Mouse (Mus musculus) lung, embryonic 14.5 days (tissue): ENCODE results near the gene Ttc21a. TPM values are rescaled to one million over a fixed set of nuclear protein-coding genes. Genes with fewer than 3 reads are reported as not detected.

ENCODE experiments used
- ATAC-seq: fragments of 200-750 bp; cut with Nextera tagmentation; 2 replicates; pipeline ENCODE4 v1.8.0; 2017; ENCODE audit warnings: mild to moderate bottlenecking, moderate TSS enrichment, moderate library complexity; ENCODE audit not compliant: insufficient read depth
- DNase-seq: peaks from one replicate; pipeline ENCODE4 v3.0.0-alpha.2; 2015
- H3K27ac ChIP-seq: fragments of 300-500 bp; sonication (generic); 2 replicates; pipeline ENCODE4 v1.5.1; 2014; ENCODE audit warnings: low read depth, mild to moderate bottlenecking, moderate library complexity
- H3K27me3 ChIP-seq: fragments of 300-500 bp; sonication (generic); 2 replicates; pipeline ENCODE4 v1.6.1; 2014; ENCODE audit warnings: low read length, control low read depth; ENCODE audit not compliant: insufficient read depth
- H3K36me3 ChIP-seq: fragments of 300-500 bp; sonication (generic); 2 replicates; pipeline ENCODE4 v1.6.1; 2014; ENCODE audit warnings: control low read depth; ENCODE audit not compliant: insufficient read depth
- H3K4me1 ChIP-seq: fragments of 300-500 bp; sonication (generic); 2 replicates; pipeline ENCODE4 v1.6.1; 2014; ENCODE audit warnings: antibody characterized with exemption, control low read depth; ENCODE audit not compliant: insufficient read depth
- H3K4me2 ChIP-seq: fragments of 300-500 bp; sonication (generic); 2 replicates; pipeline ENCODE4 v1.6.1; 2014; ENCODE audit warnings: mild to moderate bottlenecking
- H3K4me3 ChIP-seq: fragments of 300-500 bp; sonication (generic); 2 replicates; pipeline ENCODE4 v1.5.1; 2014; ENCODE audit warnings: low read depth, low read length
- H3K9ac ChIP-seq: fragments of 300-500 bp; sonication (generic); 2 replicates; pipeline ENCODE4 v1.6.1; 2014
- H3K9me3 ChIP-seq: fragments of 300-500 bp; sonication (generic); 2 replicates; pipeline ENCODE4 v1.6.1; 2016; ENCODE audit warnings: low read depth, low read length, control low read depth
- CTCF ChIP-seq: IDR thresholded peaks from 2 replicates; pipeline ENCODE4 v1.5.1; 2016; ENCODE audit warnings: antibody characterized with exemption, low read depth
- WGBS: fragments of 180-500 bp; shearing (Covaris S2); extraction: QIAGEN DNeasy Blood & Tissue Kit; methylation state at CpG from one replicate; pipeline ENCODE4 v1.1.7; 2014; 5-methylcytosine and 5-hydroxymethylcytosine counted together
- polyA plus RNA-seq: library from polyadenylated mRNA; unstranded; fragments of >200 nt; fragmentation: Nextera tagmentation; extraction: Ambion mirVana; gene quantifications from 2 replicates; pipeline ENCODE4 v1.2.1, GENCODE M21; 2014

Gene Ttc21a
- polyA plus RNA-seq, 1 experiment from 2014 or later = 0.16 TPM

GRCm38 (mm10) chr9:119998776-119999175 lies 61.4 kb downstream of the Ttc21a start:
- 79% methylated on average over 1 of the region's 1 CpGs for WGBS
- Histone ChIP-seq H3K27ac (no peak overlapping the region), H3K27me3 (no peaks in the 10 kb centered on the region), H3K9ac (no peak overlapping the region), H3K4me1 (peaks cover 9% of the 10 kb centered on the region; the same call in 1 of the 2 replicates), H3K36me3 (no peaks in the 10 kb centered on the region), H3K4me3 (no peak overlapping the region), H3K4me2 (no peak overlapping the region), H3K9me3 (no peaks in the 10 kb centered on the region)
- no peak for TF ChIP-seq CTCF
- ATAC-seq (no peak), DNase-seq (no peak)

DNA sequence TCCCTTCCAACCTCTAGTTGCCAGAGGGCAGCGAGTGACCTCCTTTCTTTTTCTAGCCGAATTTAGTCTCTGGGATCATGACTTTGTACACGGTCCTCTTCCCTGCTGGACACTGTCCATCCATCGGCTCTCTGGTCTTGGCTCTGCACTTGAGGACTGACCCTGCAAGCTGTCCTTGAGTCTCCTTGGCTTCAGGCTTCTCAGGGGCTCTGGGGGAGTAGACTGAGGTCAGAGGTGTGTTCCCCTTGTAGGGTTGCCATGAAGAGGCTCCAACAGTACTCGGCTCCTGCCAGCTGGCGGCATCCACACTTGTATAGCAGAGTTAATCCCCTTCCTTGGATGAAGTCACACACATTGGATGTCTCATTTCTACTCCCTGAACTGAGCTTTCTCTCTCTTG lies 62.2 kb downstream of the Ttc21a start:
- ATAC-seq (no peak), DNase-seq (no peak)
- H3K4me3 ChIP-seq = no peak overlapping the region
- WGBS = 73% methylated on average over 6 of the region's 6 CpGs
- H3K27me3 ChIP-seq = no peaks in the 10 kb centered on the region
- no peak overlapping the region for H3K27ac ChIP-seq
- peaks cover 9% of the 10 kb centered on the region; the same call in 1 of the 2 replicates for H3K4me1 ChIP-seq
- no peak overlapping the region for H3K4me2 ChIP-seq
- no peak for TF ChIP-seq CTCF
- no peak overlapping the region for H3K9ac ChIP-seq
- H3K9me3 ChIP-seq = no peaks in the 10 kb centered on the region
- H3K36me3 ChIP-seq = no peaks in the 10 kb centered on the region

- Histone ChIP-seq H3K27ac (no peak overlapping the region), H3K4me3 (no peak overlapping the region)
Observed at GRCm38 (mm10) chr9:120000761-120001160, 63.4 kb downstream of the Ttc21a start.

GRCm38 (mm10) chr9:120001945-120002725 lies 64.7 kb downstream of the Ttc21a start:
- DNase-seq = peak; percentile 98
- H3K27ac ChIP-seq = peak overlapping the region; percentile 92
- peak overlapping the region; percentile 79 for H3K4me2 ChIP-seq
- H3K9me3 ChIP-seq = no peaks in the 10 kb centered on the region
- WGBS = 7% methylated on average over 31 of the region's 31 CpGs
- no peak for TF ChIP-seq CTCF
- H3K4me1 ChIP-seq = peaks cover 9% of the 10 kb centered on the region
- ATAC-seq = peak; percentile 94
- H3K27me3 ChIP-seq = no peaks in the 10 kb centered on the region
- peak overlapping the region; percentile 58 for H3K9ac ChIP-seq
- no peaks in the 10 kb centered on the region for H3K36me3 ChIP-seq
- peak overlapping the region; percentile 38 for H3K4me3 ChIP-seq

More at GRCm38 (mm10) chr9:120000761-120001160, 63.4 kb downstream of the Ttc21a start:
- H3K9me3 ChIP-seq = no peaks in the 10 kb centered on the region
- ATAC-seq (no peak), DNase-seq (no peak)
- H3K4me2 ChIP-seq = no peak overlapping the region
- H3K4me1 ChIP-seq = peaks cover 9% of the 10 kb centered on the region
- WGBS = 62% methylated on average over 5 of the region's 5 CpGs
- H3K9ac ChIP-seq = no peak overlapping the region
- no peaks in the 10 kb centered on the region for H3K27me3 ChIP-seq
- no peak for TF ChIP-seq CTCF
- H3K36me3 ChIP-seq = no peaks in the 10 kb centered on the region

DNA sequence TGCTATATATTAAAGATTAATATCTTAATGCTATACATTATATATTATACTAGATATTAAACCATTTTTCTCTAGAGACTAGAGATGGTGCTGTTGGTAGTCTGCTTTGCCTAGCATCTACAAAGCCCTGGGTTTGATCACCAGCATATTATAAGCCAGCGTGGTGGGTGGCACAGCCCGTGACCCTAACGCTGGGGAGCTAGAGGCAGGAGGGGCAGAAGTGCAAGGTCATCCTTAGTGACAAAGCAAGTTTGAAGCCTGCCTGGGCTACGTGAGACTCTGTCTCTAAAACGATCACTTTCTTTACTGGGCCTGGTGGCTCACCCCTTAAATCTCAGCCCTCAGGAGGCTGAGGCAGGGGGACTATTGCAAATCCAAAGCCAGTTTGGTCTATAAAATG lies 65.5 kb downstream of the Ttc21a start:
- Histone ChIP-seq H3K27ac (no peak overlapping the region), H3K4me2 (no peak overlapping the region), H3K9ac (no peak overlapping the region), H3K4me3 (no peak overlapping the region), H3K9me3 (no peaks in the 10 kb centered on the region), H3K36me3 (no peaks in the 10 kb centered on the region), H3K4me1 (peaks cover 9% of the 10 kb centered on the region), H3K27me3 (no peaks in the 10 kb centered on the region)
- DNase-seq = no peak
- ATAC-seq = no peak
- no peak for TF ChIP-seq CTCF
- 80% methylated on average over 5 of the region's 5 CpGs for WGBS

DNA sequence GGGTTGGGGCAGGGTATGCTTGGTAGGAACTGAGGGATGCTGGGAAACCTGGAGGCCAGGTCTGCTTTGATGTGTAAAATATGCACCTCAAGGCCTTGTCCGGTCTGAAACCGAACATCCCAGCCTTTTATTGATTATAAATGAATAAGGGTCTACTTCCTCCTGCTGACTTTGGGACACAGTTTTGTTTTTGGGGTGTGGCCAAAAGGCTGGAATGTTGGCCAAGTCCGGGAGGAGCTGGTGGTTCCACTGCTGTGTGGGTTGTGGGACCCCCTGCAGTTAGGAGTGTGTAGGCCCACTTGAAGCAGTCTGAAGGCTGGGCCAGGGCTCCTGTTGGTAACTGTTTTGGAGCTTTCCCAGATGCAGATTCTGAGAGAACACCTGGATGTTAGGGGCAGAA lies 68.5 kb downstream of the Ttc21a start:
- Histone ChIP-seq H3K27me3 (no peaks in the 10 kb centered on the region), H3K4me1 (peaks cover 9% of the 10 kb centered on the region), H3K27ac (no peak overlapping the region), H3K9me3 (no peaks in the 10 kb centered on the region), H3K4me3 (no peak overlapping the region), H3K4me2 (no peak overlapping the region), H3K9ac (no peak overlapping the region), H3K36me3 (no peaks in the 10 kb centered on the region)
- TF ChIP-seq CTCF = peak; percentile 15
- WGBS = 44% methylated on average over 3 of the region's 3 CpGs
- ATAC-seq (no peak), DNase-seq (peak; percentile 58)

- DNase-seq (no peak), ATAC-seq (no peak)
- H3K27ac ChIP-seq = no peak overlapping the region
- TF ChIP-seq CTCF = no peak
- H3K4me3 ChIP-seq = no peak overlapping the region
- no peaks in the 10 kb centered on the region for H3K9me3 ChIP-seq
- no peaks in the 10 kb centered on the region for H3K36me3 ChIP-seq
- no peak overlapping the region for H3K9ac ChIP-seq
- no peak overlapping the region for H3K4me2 ChIP-seq
- WGBS = 90% methylated on average over 1 of the region's 1 CpGs
- peaks cover 5% of the 10 kb centered on the region; the same call in 1 of the 2 replicates for H3K4me1 ChIP-seq
- no peaks in the 10 kb centered on the region for H3K27me3 ChIP-seq
Observed at GRCm38 (mm10) chr9:120007833-120008232, 70.4 kb downstream of the Ttc21a start.
